Comparison of ENCODE assay signal across 12 mouse cellular contexts in the genomic region with DNA sequence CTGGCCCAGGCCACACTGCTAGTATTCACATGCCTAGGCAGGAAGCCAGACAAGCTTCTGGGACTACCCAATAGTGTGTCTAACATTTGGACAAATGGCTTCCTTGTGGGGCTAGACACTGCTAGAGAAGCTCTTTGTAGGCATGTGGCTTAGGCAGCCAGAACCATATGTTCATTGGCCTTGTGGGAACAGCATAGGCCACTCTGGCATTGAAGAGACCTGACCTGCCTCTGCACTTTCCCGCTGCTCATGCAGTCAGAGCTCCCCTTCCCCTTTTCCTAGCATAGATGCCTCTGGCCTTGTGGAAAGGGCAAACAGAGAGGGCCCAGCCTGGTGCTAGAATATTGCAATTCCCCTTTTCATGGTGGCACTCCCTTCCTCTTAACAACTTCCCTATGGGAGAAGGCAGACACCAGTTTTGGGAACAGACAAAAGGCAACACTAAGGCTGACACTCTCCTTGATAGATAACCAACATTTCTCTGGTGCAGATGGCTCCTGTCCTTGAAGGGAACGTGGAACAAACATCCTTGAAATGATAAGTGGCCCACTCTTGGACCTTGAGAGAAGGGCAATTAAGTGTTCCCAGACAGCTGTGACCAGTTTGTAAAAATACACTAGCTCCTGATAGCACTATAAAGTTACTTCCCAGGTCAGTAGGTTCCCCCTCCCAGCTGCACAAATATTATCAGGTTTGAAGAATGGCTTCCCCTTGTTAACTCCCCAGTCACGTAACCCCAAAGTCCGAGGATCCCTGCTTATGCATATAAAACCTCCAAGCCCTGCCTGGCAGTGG. TPM values are rescaled to one million over a fixed set of nuclear protein-coding genes. Genes with fewer than 3 reads are reported as not detected.
DNase-seq lines count a peak whose midpoint lies in the region; TF ChIP-seq lines count a peak whose summit lies in the region.
"Had no signal": no experiment of that assay in that cellular context is flagged by ENCODE, and none has a peak within 500 bp of the region (broad histone marks: within the 10 kb centered on the region; RNA-seq: fewer than 3 reads in every experiment).

No protein-coding gene starts in this region.

- no peaks in the 10 kb centered on the region for H3K4me1 ChIP-seq in kidney, adult 2 months (ENCODE audit: control insufficient read depth, insufficient read depth, low read length)
- no peaks in the 10 kb centered on the region for H3K4me1 ChIP-seq in testis, adult 2 months (ENCODE audit: control insufficient read depth, insufficient read depth, low read length)
- H3K4me1 ChIP-seq: limb, embryonic 12.5 days; midbrain, embryonic 12.5 days had no signal

- no peaks in the 10 kb centered on the region for H3K27me3 ChIP-seq in kidney, adult 2 months (replicated peaks; ENCODE audit: control insufficient read depth, insufficient read depth, low read length)
- H3K27me3 ChIP-seq in testis, adult 2 months (ENCODE audit: control insufficient read depth, insufficient read depth, low read length): no peaks in the 10 kb centered on the region
- H3K27me3 ChIP-seq: limb, embryonic 12.5 days; midbrain, embryonic 12.5 days had no signal

- peaks cover 11% of the 10 kb centered on the region for H3K36me3 ChIP-seq in kidney, adult 2 months (ENCODE audit: control insufficient read depth, insufficient read depth, low read length)
- H3K36me3 ChIP-seq in testis, adult 2 months (ENCODE audit: control insufficient read depth, insufficient read depth, low read length): no peaks in the 10 kb centered on the region

- H3K4me3 ChIP-seq in kidney, adult 2 months (ENCODE audit: insufficient read depth, low read depth, low read length): no peak overlapping the region
- H3K4me3 ChIP-seq in testis, adult 2 months (ENCODE audit: control insufficient read depth, low read depth, low read length): no peak overlapping the region
- H3K4me3 ChIP-seq: limb, embryonic 12.5 days; midbrain, embryonic 12.5 days had no signal

- WGBS in kidney, adult 2 months: 62% methylated on average over 4 of the region's 4 CpGs

- TF ChIP-seq POLR2A in kidney, adult 2 months (IDR thresholded peaks at IDR 0.05; ENCODE audit: low read depth, low read length): no peak
- no peak for TF ChIP-seq POLR2A in testis, adult 2 months (IDR thresholded peaks at IDR 0.05; ENCODE audit: control insufficient read depth, low read depth, low read length)

- TF ChIP-seq CTCF in kidney, adult 2 months (conservative IDR thresholded peaks at IDR 0.05; ENCODE audit: insufficient read depth, insufficient read length, low read depth, low read length): no peak
- no peak for TF ChIP-seq CTCF in testis, adult 2 months (IDR thresholded peaks at IDR 0.05; ENCODE audit: control insufficient read depth, insufficient read depth, insufficient replicate concordance, low read depth, low read length)

- H3K27ac ChIP-seq in kidney, adult 2 months (ENCODE audit: insufficient read depth, low read depth, low read length): no peak overlapping the region
- H3K27ac ChIP-seq in testis, adult 2 months (ENCODE audit: control insufficient read depth, insufficient read depth, low read depth, low read length): peak overlapping the region; percentile 36
- H3K27ac ChIP-seq: limb, embryonic 12.5 days; midbrain, embryonic 12.5 days had no signal

- peak; percentile 54 for DNase-seq in adrenal gland, adult 2 months
- no peak for DNase-seq in adrenal gland, adult 18-20 months (ENCODE audit: low spot score in 2 of 2)
- DNase-seq in kidney, adult 2 months: peak; percentile 24
- no peak for DNase-seq in kidney, postnatal 4 days
- DNase-seq in testis, postnatal 10 days (ENCODE audit: low spot score): no peak
- no peak for DNase-seq in layer of hippocampus, postnatal 14 days (ENCODE audit: low spot score in 2 of 2)
- no peak for DNase-seq in thymus, postnatal 4 days

RNA-seq across cellular contexts. Expression of a gene that starts 14.5 kb away (rescaled TPM):
- total RNA-seq in adrenal gland, adult 2 months (2021): 10 to 100 TPM; 22.1 to 23.0 TPM
- polyA plus RNA-seq in adrenal gland, adult 2 months (2012; rRNA removed): 9.1 and 9.2 TPM in 2 replicates
- 10 to 100 TPM; 25.2 to 29.0 TPM for total RNA-seq in adrenal gland, adult 18-20 months (2021)
- polyA plus RNA-seq in kidney, adult 2 months (2012; rRNA removed): 7.2 and 9.8 TPM in 2 replicates
- polyA plus RNA-seq in testis, adult 2 months (2012; rRNA removed): 47.5 and 58.4 TPM in 2 replicates
- 10 to 100 TPM; 31.4 to 32.4 TPM for total RNA-seq in layer of hippocampus, postnatal 14 days (2021)

RNA-seq across cellular contexts. Expression of a gene that starts 34.4 kb away (rescaled TPM):
- total RNA-seq in adrenal gland, adult 2 months (2021): 10 to 100 TPM; 15.2 to 38.4 TPM
- 1.8 and 3.4 TPM in 2 replicates for polyA plus RNA-seq in adrenal gland, adult 2 months (2012; rRNA removed)
- total RNA-seq in adrenal gland, adult 18-20 months (2021): 10 to 100 TPM; 12.5 to 13.5 TPM
- 12.5 and 16.1 TPM in 2 replicates for polyA plus RNA-seq in kidney, adult 2 months (2012; rRNA removed)
- polyA plus RNA-seq in testis, adult 2 months (2012; rRNA removed): 12.6 and 17.5 TPM in 2 replicates
- total RNA-seq in layer of hippocampus, postnatal 14 days (2021): 1 to 10 TPM; 2.9 to 3.0 TPM

RNA-seq across cellular contexts. Expression of a gene that starts 44.1 kb away (rescaled TPM):
- not detected for total RNA-seq in adrenal gland, adult 2 months (2021)
- not detected in 2 replicates for polyA plus RNA-seq in adrenal gland, adult 2 months (2012; rRNA removed)
- total RNA-seq in adrenal gland, adult 18-20 months (2021): not detected
- polyA plus RNA-seq in kidney, adult 2 months (2012; rRNA removed): not detected in 2 replicates
- not detected in 2 replicates for polyA plus RNA-seq in testis, adult 2 months (2012; rRNA removed)
- total RNA-seq in layer of hippocampus, postnatal 14 days (2021): not detected
- total RNA-seq: MEL had no signal
- polyA plus RNA-seq: gonadal fat pad, adult 2 months; limb, embryonic 12.5 days; midbrain, embryonic 12.5 days had no signal

Comparison
In these comparisons a context has a peak if more than half of its experiments do, and no peak if none do; other contexts are left out.
1. DNase-seq: peak in adrenal gland, adult 2 months (single experiment) and kidney, adult 2 months (single experiment); none in adrenal gland, adult 18-20 months (0 of 2), kidney, postnatal 4 days (0 of 2), testis, postnatal 10 days (single experiment), layer of hippocampus, postnatal 14 days (0 of 2) and thymus, postnatal 4 days (single experiment).